Mouse (Mus musculus): Measurements from ENCODE around the gene Olfr1410.

Gene Olfr1410

GRCm38 (mm10) chr1:92605482-92605881 is at the start of gene Olfr1410:
Gene Olfr1410 (plus strand): TSS chr1:92605782.
- no peak for DNase-seq (ENCODE audit: low read depth, low spot score)

GRCm38 (mm10) chr1:92571022-92571421 is 34.6 kb upstream of the Olfr1410 start, which contains the start of gene Olfr1413:
Gene Olfr1413 (plus strand): TSS chr1:92571322.
- no peak for DNase-seq (ENCODE audit: low read depth, low spot score)

- no peak for DNase-seq (ENCODE audit: low read depth, low spot score)
Observed at GRCm38 (mm10) chr1:92585479-92585878, 20.1 kb upstream of the Olfr1410 start, which contains the start of gene Olfr1412. Gene Olfr1412 (plus strand): TSS chr1:92585779.

GRCm38 (mm10) chr1:92594111-92594510 is 11.5 kb upstream of the Olfr1410 start, which contains the start of gene Olfr1411:
Gene Olfr1411 (plus strand): TSS chr1:92594411.
- DNase-seq (ENCODE audit: low read depth, low spot score), result no peak

GRCm38 (mm10) chr1:92596019-92596418 is 9.6 kb upstream of the Olfr1410 start:
- no peak for DNase-seq (ENCODE audit: low read depth, low spot score)

GRCm38 (mm10) chr1:92607711-92608110 is 2.1 kb downstream of the Olfr1410 start:
- no peak for DNase-seq (ENCODE audit: low read depth, low spot score)

- DNase-seq (ENCODE audit: low read depth, low spot score), result peak; percentile 14
Observed at GRCm38 (mm10) chr1:92611008-92611407, 5.4 kb downstream of the Olfr1410 start.

GRCm38 (mm10) chr1:92613175-92613574 is 7.6 kb downstream of the Olfr1410 start:
- no peak for DNase-seq (ENCODE audit: low read depth, low spot score)

GRCm38 (mm10) chr1:92614516-92614915 is 8.9 kb downstream of the Olfr1410 start:
- no peak for DNase-seq (ENCODE audit: low read depth, low spot score)

- no peak for DNase-seq (ENCODE audit: low read depth, low spot score)
Observed at GRCm38 (mm10) chr1:92616046-92616445, 10.5 kb downstream of the Olfr1410 start.

GRCm38 (mm10) chr1:92617488-92617887 is 11.9 kb downstream of the Olfr1410 start, which contains the start of gene Olfr12:
Gene Olfr12 (plus strand): TSS chr1:92617788.
- no peak for DNase-seq (ENCODE audit: low read depth, low spot score)

GRCm38 (mm10) chr1:92618360-92618759 is 12.8 kb downstream of the Olfr1410 start:
- DNase-seq (ENCODE audit: low read depth, low spot score), result no peak

- no peak for DNase-seq (ENCODE audit: low read depth, low spot score)
Observed at GRCm38 (mm10) chr1:92628227-92628626, 22.6 kb downstream of the Olfr1410 start.

GRCm38 (mm10) chr1:92632196-92632595 is 26.6 kb downstream of the Olfr1410 start:
- DNase-seq (ENCODE audit: low read depth, low spot score), result no peak

GRCm38 (mm10) chr1:92632948-92633347 is 27.4 kb downstream of the Olfr1410 start:
- DNase-seq (ENCODE audit: low read depth, low spot score), result no peak

- no peak for DNase-seq (ENCODE audit: low read depth, low spot score)
Observed at GRCm38 (mm10) chr1:92633726-92634125, 28.1 kb downstream of the Olfr1410 start.

GRCm38 (mm10) chr1:92634569-92634968 is 29.0 kb downstream of the Olfr1410 start:
- no peak for DNase-seq (ENCODE audit: low read depth, low spot score)

- no peak for DNase-seq (ENCODE audit: low read depth, low spot score)
Observed at GRCm38 (mm10) chr1:92634976-92635599, 29.5 kb downstream of the Olfr1410 start.

GRCm38 (mm10) chr1:92636015-92636414 is 30.4 kb downstream of the Olfr1410 start:
- no peak for DNase-seq (ENCODE audit: low read depth, low spot score)

- DNase-seq (ENCODE audit: low read depth, low spot score), result no peak
Observed at GRCm38 (mm10) chr1:92636676-92637075, 31.1 kb downstream of the Olfr1410 start.

- DNase-seq (ENCODE audit: low read depth, low spot score), result no peak
Observed at GRCm38 (mm10) chr1:92637501-92638172, 32.1 kb downstream of the Olfr1410 start.

GRCm38 (mm10) chr1:92638181-92638580 is 32.6 kb downstream of the Olfr1410 start:
- no peak for DNase-seq (ENCODE audit: low read depth, low spot score)

- no peak for DNase-seq (ENCODE audit: low read depth, low spot score)
Observed at GRCm38 (mm10) chr1:92638736-92639135, 33.2 kb downstream of the Olfr1410 start.
